Mouse (Mus musculus): Measurements from ENCODE around the gene Hivep3. TPM values are rescaled to one million over a fixed set of nuclear protein-coding genes. Genes with fewer than 3 reads are reported as not detected.

Hivep3 gene
- polyA plus RNA-seq, 2 experiments from 2014 or later: 21.0 to 25.2 TPM

- ATAC-seq: no peak
These were observed 221.4 kb downstream of the Hivep3 start for GRCm38 (mm10) chr4:119955008-119955407.

- no peak for ATAC-seq
These were observed 224.4 kb downstream of the Hivep3 start for GRCm38 (mm10) chr4:119957970-119958369.

- peak; percentile 95 for ATAC-seq
These were observed 225.7 kb downstream of the Hivep3 start for GRCm38 (mm10) chr4:119959293-119959692.

- no peak for ATAC-seq
These were observed 226.3 kb downstream of the Hivep3 start for GRCm38 (mm10) chr4:119959873-119960272.

DNA sequence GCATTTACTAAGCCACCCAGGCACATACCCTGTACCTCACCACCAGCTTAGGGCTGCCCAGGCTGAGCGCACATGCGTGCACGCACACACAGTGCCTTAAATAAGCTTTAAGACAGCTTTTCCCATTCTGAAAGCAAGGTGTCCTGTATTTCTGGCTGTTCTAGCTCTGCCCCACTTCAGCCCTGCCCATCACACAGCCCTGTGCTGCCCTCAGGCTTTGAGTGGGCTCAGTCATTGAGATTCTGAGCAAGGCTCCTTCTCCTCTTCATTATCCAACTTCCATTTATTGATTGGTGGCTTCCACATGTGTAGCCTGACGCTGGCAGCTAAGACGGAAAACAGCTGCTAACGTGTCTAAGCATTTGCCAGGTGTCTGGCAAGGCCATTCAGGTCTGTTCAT, 226.9 kb downstream of the Hivep3 start:
- no peak for ATAC-seq

- no peak for ATAC-seq
These were observed 227.6 kb downstream of the Hivep3 start for GRCm38 (mm10) chr4:119961164-119961563.

- no peak for ATAC-seq
These were observed 228.5 kb downstream of the Hivep3 start for GRCm38 (mm10) chr4:119962066-119962465.

GRCm38 (mm10) chr4:119966105-119967072, 232.8 kb downstream of the Hivep3 start:
- ATAC-seq: no peak

DNA sequence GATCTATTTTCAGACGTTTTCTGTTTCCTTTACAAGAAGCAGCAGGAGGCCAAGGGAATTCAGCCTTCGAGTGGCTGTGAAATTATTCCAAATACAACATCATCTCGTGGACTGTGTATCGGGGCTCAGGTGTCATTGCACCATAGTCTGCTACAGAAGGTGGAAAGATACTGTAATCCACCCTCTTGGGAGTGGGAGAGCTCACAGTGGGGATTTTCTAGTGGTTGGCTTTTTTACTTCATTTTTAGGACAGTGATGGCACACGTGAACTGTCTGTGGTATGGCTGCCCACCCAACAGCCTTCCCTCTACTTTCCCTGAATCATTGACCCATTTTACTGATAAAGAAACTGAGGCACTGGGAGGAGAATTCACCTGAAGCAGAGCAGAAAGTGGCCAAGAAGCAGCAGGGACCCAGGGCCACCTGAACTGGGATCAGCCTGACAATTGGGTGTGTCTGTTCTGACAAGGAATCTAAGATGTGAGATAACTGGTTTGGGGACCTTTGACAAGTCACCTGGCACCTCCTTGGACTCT, 233.6 kb downstream of the Hivep3 start:
- no peak for ATAC-seq

- no peak for ATAC-seq
These were observed 234.1 kb downstream of the Hivep3 start for GRCm38 (mm10) chr4:119967636-119968035.

DNA sequence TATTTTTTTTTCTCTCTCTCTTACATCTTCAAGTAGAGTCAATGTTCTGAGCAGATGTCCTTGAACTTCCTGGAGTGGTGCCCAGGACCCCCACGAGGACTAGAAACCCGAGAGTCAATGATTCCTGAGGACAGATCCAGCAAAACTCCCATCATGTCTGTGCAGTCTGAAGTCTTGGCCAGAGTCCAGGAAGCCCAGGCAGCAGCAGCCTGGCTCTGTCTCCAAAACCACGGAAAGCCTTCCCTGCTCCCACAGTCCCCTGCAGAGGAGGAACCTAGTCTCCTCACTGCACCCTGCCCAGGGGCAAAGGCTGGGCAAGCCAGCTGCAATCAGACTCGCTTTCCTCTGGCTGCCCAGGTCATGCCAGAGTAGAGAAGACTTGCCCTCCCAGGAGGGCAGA, 234.5 kb downstream of the Hivep3 start:
- ATAC-seq: no peak

DNA sequence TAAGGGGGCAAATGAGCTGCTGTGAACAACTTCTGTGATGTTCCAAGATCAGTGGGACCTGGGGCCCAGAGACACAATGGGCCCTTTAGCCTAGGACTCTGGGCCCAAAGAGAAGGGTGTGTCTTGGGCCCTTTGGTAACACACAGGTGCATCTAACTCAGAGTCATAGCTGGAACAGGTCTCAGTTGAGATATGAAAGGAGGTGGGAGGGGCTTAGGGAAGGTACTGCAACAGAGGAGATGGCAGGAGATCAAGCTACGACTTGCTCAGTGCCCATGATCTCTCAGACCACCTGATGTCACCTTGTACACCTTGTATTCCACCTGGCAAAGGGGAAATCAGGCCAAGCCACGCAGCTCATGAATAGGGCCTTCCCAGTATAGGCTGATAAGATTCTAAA, 235.3 kb downstream of the Hivep3 start:
- ATAC-seq: no peak

DNA sequence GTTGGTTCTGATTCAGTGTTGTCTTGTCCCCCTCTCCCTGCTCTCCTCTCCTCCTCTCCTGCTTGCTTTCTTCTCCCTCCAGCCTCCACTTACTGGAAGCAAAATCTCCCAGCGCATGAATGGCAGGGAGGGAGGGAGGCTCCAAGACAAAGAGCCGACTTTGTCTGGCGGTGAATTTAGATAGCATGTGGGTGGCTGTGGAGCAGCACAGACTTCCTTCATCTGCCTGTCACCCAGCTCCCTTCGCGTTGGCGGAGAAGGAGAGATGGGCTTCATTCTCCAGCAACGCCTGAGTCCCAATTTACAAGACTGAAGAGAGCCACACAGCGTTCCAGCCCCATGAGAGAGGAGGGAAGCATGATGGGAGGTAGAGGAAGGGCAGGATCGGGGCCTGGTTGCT, 236.6 kb downstream of the Hivep3 start:
- ATAC-seq: no peak

GRCm38 (mm10) chr4:119972375-119972774, 238.8 kb downstream of the Hivep3 start:
- no peak for ATAC-seq

DNA sequence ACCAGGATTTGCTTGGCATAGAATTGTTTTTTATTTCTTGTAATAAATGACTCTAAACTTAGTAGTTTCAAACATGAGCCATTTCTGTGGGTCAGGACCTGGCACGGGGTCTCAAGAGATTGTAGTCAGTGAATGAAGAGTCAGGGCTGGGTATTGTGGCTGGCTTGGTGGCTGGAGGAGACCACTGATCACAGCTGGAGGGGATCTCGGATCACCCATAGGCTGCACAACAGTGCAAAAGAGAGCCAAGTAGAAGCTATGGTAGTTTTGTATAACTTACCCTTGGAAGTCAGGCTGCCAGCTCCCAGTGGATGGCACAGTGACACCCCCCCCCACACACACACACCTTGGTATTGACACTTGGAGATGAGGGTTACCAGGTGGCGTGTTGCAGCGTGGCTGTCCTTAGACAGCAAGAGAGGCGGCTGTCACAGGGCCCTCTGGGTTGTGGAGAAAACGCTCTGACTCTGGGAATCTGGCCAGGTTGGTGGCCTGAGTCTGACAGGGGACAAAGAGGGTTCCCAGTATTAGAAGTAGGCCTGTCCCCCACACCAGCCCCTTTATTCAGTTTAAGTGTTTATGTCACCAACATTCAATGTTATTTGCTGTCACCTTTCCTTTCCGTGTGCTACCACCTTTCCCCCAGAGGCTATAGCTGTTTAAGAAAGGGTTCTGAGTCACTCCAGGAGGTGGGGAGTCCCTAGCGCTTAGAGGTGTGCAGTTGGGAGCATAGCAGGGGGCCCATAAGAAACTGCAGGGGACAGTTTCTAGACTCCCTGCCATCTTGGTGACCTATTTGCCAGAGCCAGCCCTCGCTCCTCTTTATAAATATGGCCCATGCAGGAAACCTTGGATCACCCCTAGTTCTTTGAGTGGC, 240.4 kb downstream of the Hivep3 start:
- no peak for ATAC-seq

- no peak for ATAC-seq
These were observed 241.7 kb downstream of the Hivep3 start for GRCm38 (mm10) chr4:119975242-119975641.

DNA sequence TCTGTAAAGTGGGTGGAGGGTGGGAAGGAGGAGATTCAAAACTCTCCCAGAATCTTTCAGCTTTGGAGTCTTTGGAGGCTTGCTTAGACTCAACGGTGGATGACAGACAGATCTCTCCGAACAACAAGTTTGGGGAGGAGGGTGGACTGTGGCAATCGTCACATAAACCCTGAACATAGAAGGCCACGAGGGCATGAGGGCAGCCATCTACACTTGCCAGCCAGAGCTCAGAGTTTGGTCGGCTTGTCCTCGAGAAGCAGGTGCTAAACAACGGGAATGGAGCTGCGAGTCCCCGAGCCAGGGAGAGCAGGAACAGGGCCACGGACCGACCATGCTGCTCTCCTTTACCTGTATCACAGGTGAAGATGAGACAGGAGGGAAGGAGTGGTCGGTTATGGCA, 242.2 kb downstream of the Hivep3 start:
- no peak for ATAC-seq

- no peak for ATAC-seq
These were observed 243.0 kb downstream of the Hivep3 start for GRCm38 (mm10) chr4:119976428-119977168.

- no peak for ATAC-seq
These were observed 244.4 kb downstream of the Hivep3 start for GRCm38 (mm10) chr4:119977817-119978491.

- no peak for ATAC-seq
These were observed 245.8 kb downstream of the Hivep3 start for GRCm38 (mm10) chr4:119979238-119979829.

DNA sequence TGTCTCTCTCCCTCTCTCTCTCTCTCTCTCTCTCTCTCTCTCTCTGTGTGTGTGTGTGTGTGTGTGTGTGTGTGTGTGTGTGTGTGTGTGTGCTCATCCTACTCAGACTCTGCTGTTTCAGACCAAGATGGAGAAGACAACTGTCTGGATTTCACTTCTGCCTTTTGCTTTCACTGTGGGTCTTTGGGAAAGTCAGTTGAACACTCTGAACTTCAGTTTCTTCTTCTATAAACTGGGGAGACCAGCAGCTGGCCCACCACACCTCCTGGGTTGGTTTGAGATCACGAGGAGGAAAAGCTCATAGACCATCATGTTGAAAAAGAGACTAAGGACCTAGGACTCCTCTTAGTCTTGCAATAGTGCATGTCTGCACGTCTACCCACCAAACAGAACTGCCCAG, 246.3 kb downstream of the Hivep3 start:
- no peak for ATAC-seq

Measured in activated CD4-positive, CD25-positive, alpha-beta regulatory T cell, adult 4 months (primary cell).